Mouse (Mus musculus) gastrocnemius, adult 2 months (tissue): Measurements from ENCODE around the gene Dnttip2. TPM values are rescaled to one million over a fixed set of nuclear protein-coding genes. Genes with fewer than 3 reads are reported as not detected.
"Not testable (repeated sequence)": the region's sequence is repeated elsewhere in the genome, so short reads cannot be mapped to it uniquely, and the experiment has no call there.

Source experiments
- DNase-seq: peaks from one replicate; pipeline ENCODE4 v3.0.0; 2022
- H3K27ac ChIP-seq: fragments of 200-600 bp; 2 replicates; pipeline ENCODE4 v1.8.1; 2022; ENCODE audit warnings: mild to moderate bottlenecking
- H3K4me3 ChIP-seq: fragments of 200-600 bp; 2 replicates; pipeline ENCODE4 v1.8.1; 2022; ENCODE audit warnings: mild to moderate bottlenecking, moderate library complexity
- CTCF ChIP-seq: fragments of 200-600 bp; IDR thresholded peaks from 2 replicates; pipeline ENCODE4 v1.8.1; 2022; ENCODE audit warnings: antibody characterized with exemption, mild to moderate bottlenecking, moderate library complexity
- intact Hi-C: fragments of 180-260 bp; cut with DNase I; formaldehyde crosslinking; loops from one replicate; pipeline ENCODE4 v1.15.1; 2025
- total RNA-seq, 2 experiments: library from RNA; stranded (reverse); gene quantifications; 2 replicates each; pipeline ENCODE4 v1.2.3; 2021

The Dnttip2 gene
- total RNA-seq, 2 experiments from 2014 or later = 24.9 to 33.9 TPM

- TF ChIP-seq CTCF = no peak
- DNase-seq = no peak
- H3K27ac ChIP-seq = no peak overlapping the region
- intact Hi-C loops = no loop called here
- no peak overlapping the region for H3K4me3 ChIP-seq
Observed at GRCm38 (mm10) chr3:122252466-122253253, 21.5 kb upstream of the Dnttip2 start.

DNA sequence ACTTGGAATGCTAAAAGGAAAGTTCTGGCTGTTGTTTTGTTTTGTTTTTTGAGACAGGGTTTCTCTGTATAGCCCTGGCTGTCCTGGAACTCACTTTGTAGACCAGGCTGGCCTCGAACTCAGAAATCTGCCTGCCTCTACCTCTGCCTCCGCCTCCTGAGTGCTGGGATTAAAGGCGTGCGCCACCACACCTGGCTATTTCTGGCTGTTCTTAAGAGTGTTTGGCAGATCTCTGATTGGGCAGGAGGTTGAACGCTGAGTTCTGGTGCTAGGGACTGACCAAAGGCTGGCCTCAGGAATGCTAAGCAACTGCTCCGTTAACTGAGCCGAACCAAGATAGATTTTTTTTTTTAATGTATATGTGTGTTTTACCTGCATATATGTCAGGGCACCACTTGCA is 20.1 kb upstream of the Dnttip2 start:
- H3K27ac ChIP-seq, DNase-seq, intact Hi-C loops, H3K4me3 ChIP-seq: not testable (repeated sequence)

GRCm38 (mm10) chr3:122269986-122270385 is 4.2 kb upstream of the Dnttip2 start:
- no peak overlapping the region for H3K27ac ChIP-seq
- intact Hi-C loops = no loop called here
- TF ChIP-seq CTCF = no peak
- no peak for DNase-seq
- no peak overlapping the region for H3K4me3 ChIP-seq

- not testable (repeated sequence) for H3K4me3 ChIP-seq, DNase-seq, H3K27ac ChIP-seq
- intact Hi-C loops = loop anchor here (1.0 kb wide), 1 partner anchor 25 kb away; no protein-coding TSS in a partner anchor
Observed at GRCm38 (mm10) chr3:122272565-122272964, 1.6 kb upstream of the Dnttip2 start.

DNA sequence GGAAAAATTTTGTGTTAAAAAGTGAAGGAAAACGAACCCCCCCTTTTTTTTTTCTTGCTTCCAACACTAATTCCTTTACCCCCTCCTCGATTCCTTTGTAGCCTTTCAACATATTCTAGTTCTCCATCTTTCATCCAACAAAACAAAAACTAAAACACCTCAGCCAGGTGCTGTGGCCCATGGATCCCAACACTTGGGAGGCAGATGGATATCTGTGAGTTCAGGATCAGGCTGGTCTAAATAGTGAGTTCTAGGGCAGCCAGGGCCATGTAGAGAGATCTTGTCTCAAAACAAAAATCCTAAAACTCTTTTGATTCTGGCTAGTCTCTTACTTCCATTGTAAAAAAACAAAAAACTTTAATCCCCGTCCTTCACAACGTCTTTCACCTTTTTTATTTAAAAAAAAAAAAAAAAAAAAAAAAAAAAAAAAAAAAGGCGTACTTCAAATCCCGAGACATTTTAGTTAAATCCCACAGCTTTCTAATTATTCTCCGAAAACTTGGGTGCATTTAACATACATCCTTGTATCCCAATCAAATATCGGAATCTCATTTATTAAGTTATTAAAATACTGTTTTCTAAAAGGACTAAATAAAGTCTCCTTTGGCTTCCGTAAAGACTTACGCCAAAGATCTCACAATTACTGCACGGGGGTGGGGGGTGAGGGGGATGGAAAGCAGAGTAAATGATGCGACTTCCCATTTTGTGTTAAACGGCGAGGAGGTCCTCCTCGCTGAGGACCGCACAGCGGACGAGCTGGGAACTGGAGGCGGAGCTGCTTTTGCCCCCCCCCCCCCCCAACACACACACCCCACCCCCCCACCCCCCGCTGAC is 564 bp upstream of the Dnttip2 start:
- peak; percentile 36 for TF ChIP-seq CTCF
- DNase-seq = no peak
- intact Hi-C loops = no loop called here
- Histone ChIP-seq H3K27ac (peak overlapping the region; percentile 96), H3K4me3 (peak overlapping the region; percentile 99)

DNA sequence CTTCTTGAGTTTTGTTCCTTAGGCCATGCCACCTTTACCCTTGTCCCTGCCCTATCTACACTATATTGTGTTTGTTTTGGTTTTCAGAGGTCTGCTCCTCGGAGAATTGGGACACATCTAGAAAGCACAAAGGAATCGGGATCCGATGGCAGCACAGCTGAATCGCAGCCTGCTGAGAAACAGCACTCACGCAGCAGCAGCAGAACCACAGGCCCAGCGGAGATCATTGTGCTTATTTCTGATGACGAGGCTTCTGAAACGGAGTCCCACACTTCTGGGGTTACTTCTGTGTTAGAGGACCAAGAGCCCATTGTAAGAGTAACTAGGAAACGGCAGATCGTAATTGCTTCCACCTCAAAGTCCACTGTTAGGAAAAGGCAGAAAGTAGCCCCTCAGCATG is 923 bp downstream of the Dnttip2 start:
- H3K27ac ChIP-seq = peak overlapping the region; percentile 96; the same call in 1 of the 2 replicates
- no peak for DNase-seq
- H3K4me3 ChIP-seq = peak overlapping the region; percentile 99
- TF ChIP-seq CTCF = no peak
- intact Hi-C loops = no loop called here

- intact Hi-C loops = no loop called here
- no peak overlapping the region for H3K27ac ChIP-seq
- H3K4me3 ChIP-seq = no peak overlapping the region
- TF ChIP-seq CTCF = no peak
- no peak for DNase-seq
Observed at GRCm38 (mm10) chr3:122287195-122287594, 13.0 kb downstream of the Dnttip2 start.

DNA sequence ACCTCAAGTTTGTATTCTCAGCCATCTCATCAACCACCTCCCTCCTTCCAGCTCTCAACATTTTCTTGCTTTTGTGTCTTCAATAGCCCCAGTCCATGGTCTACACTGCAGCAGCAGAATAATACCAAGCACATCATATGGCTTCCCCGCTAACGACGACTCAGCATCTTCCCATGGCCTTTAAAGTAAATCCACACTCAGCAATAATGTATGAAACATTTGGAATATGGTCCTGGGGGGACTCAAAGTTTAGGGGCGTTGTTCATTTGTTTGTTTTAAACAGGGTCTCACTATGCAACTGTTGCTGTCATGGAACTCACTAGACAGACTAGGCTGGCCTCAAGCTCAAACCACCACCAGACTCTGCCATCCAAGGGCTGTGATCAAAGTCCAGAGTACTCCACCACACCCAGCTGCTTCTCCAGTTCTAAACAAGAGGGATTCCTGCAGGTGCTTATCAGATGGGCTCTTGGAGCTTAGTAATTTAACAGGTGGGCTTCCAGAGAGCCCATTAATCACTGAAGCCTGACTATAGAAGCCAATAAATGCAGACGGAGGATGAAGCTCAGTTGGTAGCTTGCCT is 14.5 kb downstream of the Dnttip2 start:
- Histone ChIP-seq H3K4me3 (no peak overlapping the region), H3K27ac (no peak overlapping the region)
- intact Hi-C loops = no loop called here
- DNase-seq = no peak
- TF ChIP-seq CTCF = no peak

DNA sequence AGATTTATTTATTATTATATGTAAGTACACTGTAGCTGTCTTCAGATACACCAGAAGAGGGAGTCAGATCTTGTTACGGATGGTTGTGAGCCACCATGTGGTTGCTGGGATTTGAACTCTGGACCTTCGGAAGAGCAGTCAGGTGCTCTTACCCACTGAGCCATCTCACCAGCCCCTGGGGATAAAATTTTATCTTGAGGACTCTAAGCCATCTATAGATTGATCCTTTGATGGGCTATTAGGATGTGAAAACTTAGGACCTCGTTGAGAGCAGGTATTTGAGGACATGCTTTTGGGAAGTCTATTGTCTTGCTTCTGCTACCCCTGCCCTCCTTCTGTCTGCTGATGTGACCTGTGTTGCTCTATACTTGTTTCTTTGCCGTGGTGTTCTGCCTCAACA is 15.2 kb downstream of the Dnttip2 start:
- intact Hi-C loops, H3K27ac ChIP-seq, DNase-seq, H3K4me3 ChIP-seq: not testable (repeated sequence)

GRCm38 (mm10) chr3:122290696-122291095 is 16.5 kb downstream of the Dnttip2 start:
- Histone ChIP-seq H3K27ac (peak overlapping the region; percentile 97), H3K4me3 (no peak overlapping the region)
- DNase-seq = no peak
- intact Hi-C loops = loop anchor here (5.0 kb wide), 1 partner anchor 43 kb away; the partner anchor contains the start of gene Gclm
- no peak for TF ChIP-seq CTCF

- TF ChIP-seq CTCF = no peak
- peak overlapping the region; percentile 97 for H3K27ac ChIP-seq
- H3K4me3 ChIP-seq = peak overlapping the region; percentile 87
- intact Hi-C loops = loop anchor here (2.0 to 5.0 kb wide), 2 partner anchors 15 to 45 kb away; partner anchors contain the start of gene Gclm
- no peak for DNase-seq
Observed at GRCm38 (mm10) chr3:122291828-122292227, 17.6 kb downstream of the Dnttip2 start.

DNA sequence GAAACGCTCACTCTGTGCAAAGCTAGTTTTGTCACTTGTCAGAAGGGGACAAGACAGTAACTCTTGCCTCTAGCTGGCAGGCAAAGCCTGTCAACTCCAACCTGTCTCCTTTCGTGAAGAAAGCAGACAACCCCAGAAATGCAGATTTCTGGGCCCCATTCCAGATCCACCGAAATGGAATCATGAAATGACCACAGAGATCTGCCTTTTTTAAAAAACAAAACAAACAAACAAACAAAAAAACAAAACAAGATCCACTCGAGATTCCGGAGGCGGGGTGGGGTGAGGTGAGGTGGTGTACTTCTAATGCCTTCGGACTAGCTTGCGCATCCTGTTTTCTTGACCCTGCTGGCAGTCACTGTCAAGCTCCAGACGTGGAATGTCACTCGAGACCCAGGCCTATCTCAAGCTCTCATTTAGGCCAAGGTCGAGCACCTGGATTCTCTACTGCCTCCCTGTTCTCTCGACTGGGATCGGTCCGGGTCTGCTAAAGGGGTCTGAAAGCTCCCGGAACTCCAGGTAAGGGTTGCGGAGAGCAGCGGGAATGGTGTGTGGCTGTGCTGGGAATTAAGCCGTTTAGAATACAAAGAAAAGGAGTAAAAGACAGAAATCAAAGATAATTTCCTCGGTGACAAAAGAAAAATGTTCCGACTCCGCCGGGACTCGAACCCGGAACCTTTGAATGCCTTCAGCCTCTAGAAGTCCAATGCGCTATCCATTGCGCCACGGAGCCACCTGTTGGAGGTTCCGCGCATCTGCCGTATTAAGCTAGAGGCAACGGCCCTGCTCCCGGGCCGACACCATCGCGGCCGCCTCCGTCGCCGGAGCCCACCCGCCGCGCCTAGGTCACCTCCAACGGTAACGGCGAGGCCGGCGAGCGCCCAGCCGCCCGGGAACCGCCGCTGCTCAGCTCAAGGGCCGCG is 18.4 kb downstream of the Dnttip2 start:
- intact Hi-C loops = loop anchor here (2.0 to 5.0 kb wide), 2 partner anchors 16 to 45 kb away; partner anchors contain the start of gene Gclm

More for the DNA sequence above, 18.4 kb downstream of the Dnttip2 start:
- TF ChIP-seq CTCF = no peak
- H3K4me3 ChIP-seq = peak overlapping the region; percentile 87
- peak overlapping the region; percentile 97 for H3K27ac ChIP-seq
- DNase-seq = peak; percentile 93
